Mouse (Mus musculus): ENCODE results near the gene Ptpro. TPM values are rescaled to one million over a fixed set of nuclear protein-coding genes. Genes with fewer than 3 reads are reported as not detected.

Gene Ptpro
- polyA plus RNA-seq (2014; fragmentation: Nextera tagmentation; extraction: Ambion mirVana) = 4.0 and 4.6 TPM in 2 replicates

DNA sequence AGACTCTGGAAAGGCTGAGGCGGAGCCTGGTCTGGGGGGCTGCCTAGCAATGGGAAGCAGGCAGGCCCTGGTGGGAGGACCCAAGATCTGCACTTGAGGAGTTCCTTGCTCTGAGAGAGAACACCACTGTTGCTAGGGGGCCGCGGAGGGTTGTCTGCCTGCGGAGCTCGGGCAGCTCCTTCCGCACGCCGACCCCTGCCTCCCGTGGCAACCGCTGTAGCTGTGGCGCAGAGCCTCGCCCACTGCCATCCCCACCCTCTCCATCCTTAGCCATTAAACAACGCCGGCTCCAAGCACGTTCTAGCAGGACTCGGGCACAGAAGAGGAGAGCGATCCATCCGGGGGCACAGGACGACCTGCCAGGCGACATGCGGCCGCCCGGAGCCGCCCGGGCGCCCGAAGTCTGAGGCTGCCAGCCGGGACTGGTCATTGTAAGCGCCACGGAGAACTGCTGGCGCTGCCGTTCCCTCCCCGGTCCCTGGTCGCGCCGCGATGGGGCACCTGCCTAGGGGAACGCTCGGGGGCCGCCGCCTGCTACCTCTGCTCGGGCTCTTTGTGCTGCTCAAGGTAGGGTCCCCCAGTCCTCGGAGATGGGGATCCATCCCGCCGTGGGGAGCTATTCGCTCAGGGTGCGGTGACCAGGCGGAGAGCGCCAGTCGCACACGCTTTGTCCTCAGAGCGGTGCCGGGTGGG is at the start of gene Ptpro:
TSS of gene Ptpro (plus strand) at position 126 of the 693 bp plus-strand sequence.
- Histone ChIP-seq H3K36me3 (ENCODE audit: control insufficient read depth, insufficient read depth, low read length) (no peaks in the 10 kb centered on the region), H3K9me3 (ENCODE audit: control insufficient read depth, low read depth, low read length) (no peaks in the 10 kb centered on the region), H3K9ac (replicated peaks; ENCODE audit: low read depth, low read length) (no peak within 1 kb of the TSS), H3K4me1 (ENCODE audit: control insufficient read depth, insufficient read depth, low read length) (no peaks in the 10 kb centered on the region), H3K27me3 (ENCODE audit: control insufficient read depth, insufficient read depth, low read length) (peaks cover 10% of the 10 kb centered on the region), H3K4me3 (ENCODE audit: low read depth, low read length) (peak within 1 kb of the TSS; percentile 39), H3K4me2 (replicated peaks; ENCODE audit: low read depth, low read length) (peak within 1 kb of the TSS; percentile 69), H3K27ac (ENCODE audit: low read length) (no peak within 1 kb of the TSS)
- peak; percentile 75; the same call in 1 of the 2 replicates for ATAC-seq (ENCODE audit: insufficient number of reproducible peaks, insufficient read depth, low FRiP score, low read depth)
- under 1% methylated on average over 48 of the region's 53 CpGs for WGBS

DNA sequence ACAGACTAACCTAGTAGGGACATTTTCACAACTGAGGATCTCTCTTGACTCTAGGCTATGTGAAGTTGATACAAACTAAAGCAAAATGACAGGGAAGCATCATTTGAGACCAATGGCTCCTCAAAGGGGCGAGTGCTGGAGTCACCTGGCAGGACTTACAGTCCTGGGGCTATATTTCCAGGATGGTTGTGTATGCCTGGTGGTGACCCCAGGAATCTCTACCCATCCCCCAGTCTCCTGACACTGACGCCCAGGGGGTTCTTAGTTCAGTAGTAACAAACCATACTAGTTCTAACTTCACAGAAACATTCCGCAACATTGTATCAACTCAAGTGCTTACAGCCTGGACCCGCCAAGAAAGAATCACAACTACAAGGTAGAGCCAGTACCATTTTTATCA is 49.5 kb upstream of the Ptpro start:
- Histone ChIP-seq H3K4me2 (replicated peaks; ENCODE audit: low read depth, low read length) (no peak overlapping the region), H3K27me3 (ENCODE audit: control insufficient read depth, insufficient read depth, low read length) (no peaks in the 10 kb centered on the region), H3K27ac (ENCODE audit: low read length) (no peak overlapping the region), H3K4me1 (ENCODE audit: control insufficient read depth, insufficient read depth, low read length) (no peaks in the 10 kb centered on the region), H3K4me3 (ENCODE audit: low read depth, low read length) (no peak overlapping the region), H3K9ac (replicated peaks; ENCODE audit: low read depth, low read length) (no peak overlapping the region), H3K36me3 (ENCODE audit: control insufficient read depth, insufficient read depth, low read length) (no peaks in the 10 kb centered on the region), H3K9me3 (ENCODE audit: control insufficient read depth, low read depth, low read length) (no peaks in the 10 kb centered on the region)
- 92% methylated on average over 4 of the region's 4 CpGs for WGBS
- no peak for ATAC-seq (ENCODE audit: insufficient number of reproducible peaks, insufficient read depth, low FRiP score, low read depth)

DNA sequence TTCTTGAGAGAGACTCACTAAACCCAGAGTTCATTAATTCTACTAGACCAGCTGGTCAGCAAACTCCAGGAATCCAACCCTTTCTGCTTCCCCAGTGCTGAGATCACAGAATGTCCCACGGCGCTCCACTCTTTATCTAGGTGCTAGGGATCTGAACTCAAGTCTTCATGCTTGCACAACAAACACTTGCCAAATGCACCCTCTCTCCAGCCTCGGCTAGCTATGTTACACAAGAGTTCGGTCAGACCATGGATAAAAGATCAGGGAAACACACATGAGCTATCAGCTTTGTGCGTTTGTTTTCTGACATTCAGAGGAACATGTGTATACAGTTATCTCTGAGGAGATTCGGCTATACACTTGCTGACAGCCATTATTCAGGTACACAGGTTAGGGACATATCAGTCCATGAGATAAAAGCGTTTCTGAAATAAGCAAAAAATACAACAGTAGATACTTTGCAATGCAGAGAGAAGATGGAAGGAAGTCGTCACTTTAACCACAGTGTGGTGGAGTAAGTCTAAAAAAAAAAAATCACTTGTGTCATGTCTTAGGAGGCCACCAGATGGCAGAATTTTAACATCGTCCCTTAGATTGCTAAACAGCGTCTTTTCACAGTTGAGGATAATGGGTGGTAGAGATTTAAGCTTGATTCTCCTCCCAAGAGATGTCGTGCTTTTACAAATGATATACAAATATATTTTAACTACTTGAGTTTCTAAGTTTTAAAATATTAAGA is 46.3 kb upstream of the Ptpro start:
- no peak overlapping the region for H3K9ac ChIP-seq (replicated peaks; ENCODE audit: low read depth, low read length)
- no peaks in the 10 kb centered on the region for H3K4me1 ChIP-seq (ENCODE audit: control insufficient read depth, insufficient read depth, low read length)
- H3K27me3 ChIP-seq (ENCODE audit: control insufficient read depth, insufficient read depth, low read length) = no peaks in the 10 kb centered on the region
- no peak overlapping the region for H3K27ac ChIP-seq (ENCODE audit: low read length)
- no peak overlapping the region for H3K4me3 ChIP-seq (ENCODE audit: low read depth, low read length)
- no peaks in the 10 kb centered on the region for H3K9me3 ChIP-seq (ENCODE audit: control insufficient read depth, low read depth, low read length)
- no peak for ATAC-seq (ENCODE audit: insufficient number of reproducible peaks, insufficient read depth, low FRiP score, low read depth)
- H3K36me3 ChIP-seq (ENCODE audit: control insufficient read depth, insufficient read depth, low read length) = no peaks in the 10 kb centered on the region
- H3K4me2 ChIP-seq (replicated peaks; ENCODE audit: low read depth, low read length) = no peak overlapping the region
- WGBS = 54% methylated on average over 11 of the region's 11 CpGs

DNA sequence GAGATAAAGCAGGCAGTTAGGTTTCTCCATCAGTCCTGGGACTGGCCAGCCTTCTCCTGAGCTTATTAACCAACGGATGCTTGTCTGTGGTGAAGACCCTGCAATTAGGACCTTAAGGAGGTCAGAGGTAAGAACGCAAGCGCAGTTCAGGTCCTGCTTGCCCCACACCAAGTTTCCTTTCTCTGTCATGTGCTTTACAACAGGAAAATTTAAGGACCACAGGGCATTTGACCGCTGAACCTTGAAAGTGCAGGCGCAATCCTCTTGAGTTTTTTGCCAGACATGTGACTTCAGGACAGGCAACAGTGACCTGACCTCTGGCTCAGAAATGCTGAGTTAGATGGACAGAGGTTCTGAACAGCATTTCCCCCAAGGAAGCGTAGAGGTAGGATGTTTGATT is 45.0 kb upstream of the Ptpro start:
- Histone ChIP-seq H3K4me1 (ENCODE audit: control insufficient read depth, insufficient read depth, low read length) (no peaks in the 10 kb centered on the region), H3K4me3 (ENCODE audit: low read depth, low read length) (no peak overlapping the region), H3K9ac (replicated peaks; ENCODE audit: low read depth, low read length) (no peak overlapping the region), H3K9me3 (ENCODE audit: control insufficient read depth, low read depth, low read length) (no peaks in the 10 kb centered on the region), H3K27me3 (ENCODE audit: control insufficient read depth, insufficient read depth, low read length) (no peaks in the 10 kb centered on the region), H3K4me2 (replicated peaks; ENCODE audit: low read depth, low read length) (no peak overlapping the region), H3K36me3 (ENCODE audit: control insufficient read depth, insufficient read depth, low read length) (no peaks in the 10 kb centered on the region), H3K27ac (ENCODE audit: low read length) (no peak overlapping the region)
- ATAC-seq (ENCODE audit: insufficient number of reproducible peaks, insufficient read depth, low FRiP score, low read depth) = no peak
- 92% methylated on average over 6 of the region's 6 CpGs for WGBS

DNA sequence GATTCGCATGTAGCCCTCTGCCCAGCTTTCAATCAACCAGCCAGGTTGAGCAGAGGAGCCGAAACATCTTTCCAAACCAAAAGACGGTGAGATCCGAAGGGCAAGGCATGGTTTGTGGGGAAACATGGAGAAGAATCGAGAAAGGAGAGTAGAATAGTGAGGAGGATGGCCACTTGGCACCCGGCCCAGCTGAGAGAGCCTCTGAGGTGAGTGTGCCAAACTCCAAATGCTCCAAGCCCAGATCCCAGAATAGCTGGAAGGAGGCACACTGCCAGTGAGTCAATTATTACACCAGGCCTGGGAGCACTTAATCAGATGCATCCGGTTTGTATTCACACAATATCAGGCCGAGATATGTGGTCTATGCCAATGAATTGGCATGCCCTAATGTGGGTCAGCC is 42.1 kb upstream of the Ptpro start:
- H3K4me3 ChIP-seq (ENCODE audit: low read depth, low read length) = no peak overlapping the region

DNA sequence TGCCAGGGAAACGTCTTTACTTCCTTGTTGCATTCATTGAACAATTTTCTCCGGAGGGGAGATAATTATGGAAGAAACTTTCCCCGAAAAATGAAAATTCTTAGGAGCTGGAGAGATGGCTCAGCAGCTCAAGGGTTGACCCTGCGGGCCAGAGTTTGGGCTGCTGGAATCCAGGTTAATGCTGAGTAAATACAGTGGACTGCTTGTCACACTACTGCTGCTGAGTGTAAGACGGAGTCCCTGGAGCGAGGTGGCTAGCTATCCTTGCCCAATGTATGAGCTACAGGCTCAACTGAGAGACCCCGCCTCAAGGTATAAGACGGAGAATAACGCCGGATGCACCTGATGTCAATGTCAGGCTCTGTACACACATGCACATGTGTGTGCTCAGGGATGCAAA is 41.1 kb upstream of the Ptpro start:
- Histone ChIP-seq H3K27me3 (ENCODE audit: control insufficient read depth, insufficient read depth, low read length) (no peaks in the 10 kb centered on the region), H3K27ac (ENCODE audit: low read length) (no peak overlapping the region), H3K4me1 (ENCODE audit: control insufficient read depth, insufficient read depth, low read length) (no peaks in the 10 kb centered on the region), H3K9ac (replicated peaks; ENCODE audit: low read depth, low read length) (no peak overlapping the region), H3K4me2 (replicated peaks; ENCODE audit: low read depth, low read length) (no peak overlapping the region), H3K36me3 (ENCODE audit: control insufficient read depth, insufficient read depth, low read length) (no peaks in the 10 kb centered on the region), H3K4me3 (ENCODE audit: low read depth, low read length) (no peak overlapping the region), H3K9me3 (ENCODE audit: control insufficient read depth, low read depth, low read length) (no peaks in the 10 kb centered on the region)
- no peak for ATAC-seq (ENCODE audit: insufficient number of reproducible peaks, insufficient read depth, low FRiP score, low read depth)
- WGBS = 85% methylated on average over 10 of the region's 10 CpGs

More for the DNA sequence above, 42.1 kb upstream of the Ptpro start:
- ATAC-seq (ENCODE audit: insufficient number of reproducible peaks, insufficient read depth, low FRiP score, low read depth) = peak; percentile 29; the same call in 1 of the 2 replicates
- 81% methylated on average over 8 of the region's 8 CpGs for WGBS
- H3K4me1 ChIP-seq (ENCODE audit: control insufficient read depth, insufficient read depth, low read length) = no peaks in the 10 kb centered on the region
- no peak overlapping the region for H3K9ac ChIP-seq (replicated peaks; ENCODE audit: low read depth, low read length)
- H3K27ac ChIP-seq (ENCODE audit: low read length) = no peak overlapping the region
- no peaks in the 10 kb centered on the region for H3K27me3 ChIP-seq (ENCODE audit: control insufficient read depth, insufficient read depth, low read length)
- H3K36me3 ChIP-seq (ENCODE audit: control insufficient read depth, insufficient read depth, low read length) = no peaks in the 10 kb centered on the region
- no peaks in the 10 kb centered on the region for H3K9me3 ChIP-seq (ENCODE audit: control insufficient read depth, low read depth, low read length)
- H3K4me2 ChIP-seq (replicated peaks; ENCODE audit: low read depth, low read length) = no peak overlapping the region

DNA sequence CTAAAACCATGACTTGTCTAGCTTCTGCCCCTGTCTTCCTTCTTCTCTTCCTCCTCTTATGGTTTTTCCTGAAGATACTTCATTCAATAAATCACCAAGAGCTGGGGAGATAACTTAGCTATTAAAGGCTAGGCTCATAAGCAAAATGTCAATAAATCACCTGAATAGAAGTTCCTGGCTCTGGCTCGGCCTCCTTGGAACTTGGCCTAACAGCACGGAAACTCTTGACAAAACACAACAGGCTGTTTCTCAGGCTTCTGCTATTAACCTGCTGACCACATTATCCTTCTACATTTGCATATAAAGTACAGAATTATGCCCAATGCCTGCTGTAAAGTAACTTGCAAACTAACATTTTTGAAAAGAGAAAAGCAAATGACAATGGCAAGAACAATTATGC is 40.7 kb upstream of the Ptpro start:
- Histone ChIP-seq H3K4me3 (ENCODE audit: low read depth, low read length) (no peak overlapping the region), H3K9ac (replicated peaks; ENCODE audit: low read depth, low read length) (no peak overlapping the region), H3K9me3 (ENCODE audit: control insufficient read depth, low read depth, low read length) (no peaks in the 10 kb centered on the region), H3K27me3 (ENCODE audit: control insufficient read depth, insufficient read depth, low read length) (no peaks in the 10 kb centered on the region), H3K27ac (ENCODE audit: low read length) (no peak overlapping the region), H3K4me1 (ENCODE audit: control insufficient read depth, insufficient read depth, low read length) (no peaks in the 10 kb centered on the region), H3K36me3 (ENCODE audit: control insufficient read depth, insufficient read depth, low read length) (no peaks in the 10 kb centered on the region), H3K4me2 (replicated peaks; ENCODE audit: low read depth, low read length) (no peak overlapping the region)
- no peak for ATAC-seq (ENCODE audit: insufficient number of reproducible peaks, insufficient read depth, low FRiP score, low read depth)
- WGBS = 30% methylated on average over 2 of the region's 2 CpGs

DNA sequence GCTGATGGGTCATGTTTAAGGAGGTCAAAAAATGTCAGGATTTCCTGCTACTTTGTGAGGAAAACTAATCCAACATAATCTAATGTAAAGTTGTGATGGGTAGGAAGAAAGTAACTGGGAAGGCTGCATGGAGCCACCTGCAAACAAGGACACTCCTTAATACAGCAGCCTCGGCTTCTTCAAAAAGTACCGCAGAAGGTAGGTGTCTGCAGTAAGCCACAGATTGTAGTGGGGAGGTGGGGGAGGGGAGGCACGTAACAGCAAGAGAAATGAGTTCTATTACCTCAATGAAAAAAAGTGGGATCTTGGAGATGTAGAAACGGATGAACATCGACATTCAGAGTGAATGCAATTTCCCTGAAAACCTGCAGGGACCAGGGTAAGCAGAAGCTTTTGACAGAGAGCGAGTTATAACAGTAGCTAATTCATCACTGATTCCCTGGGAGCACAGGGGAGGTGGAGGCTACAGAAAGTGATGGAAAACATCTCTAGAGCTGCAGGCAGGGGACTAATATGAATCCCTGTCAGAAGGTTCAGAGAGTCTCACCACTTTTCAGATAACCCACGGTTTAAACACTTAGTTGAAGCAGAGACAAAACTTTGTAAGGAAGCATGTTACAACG is 34.2 kb upstream of the Ptpro start:
- H3K9ac ChIP-seq (replicated peaks; ENCODE audit: low read depth, low read length) = no peak overlapping the region
- ATAC-seq (ENCODE audit: insufficient number of reproducible peaks, insufficient read depth, low FRiP score, low read depth) = no peak
- WGBS = 63% methylated on average over 8 of the region's 8 CpGs
- no peak overlapping the region for H3K4me2 ChIP-seq (replicated peaks; ENCODE audit: low read depth, low read length)
- H3K27ac ChIP-seq (ENCODE audit: low read length) = no peak overlapping the region
- H3K4me3 ChIP-seq (ENCODE audit: low read depth, low read length) = no peak overlapping the region
- H3K27me3 ChIP-seq (ENCODE audit: control insufficient read depth, insufficient read depth, low read length) = no peaks in the 10 kb centered on the region
- no peaks in the 10 kb centered on the region for H3K36me3 ChIP-seq (ENCODE audit: control insufficient read depth, insufficient read depth, low read length)
- no peaks in the 10 kb centered on the region for H3K9me3 ChIP-seq (ENCODE audit: control insufficient read depth, low read depth, low read length)
- no peaks in the 10 kb centered on the region for H3K4me1 ChIP-seq (ENCODE audit: control insufficient read depth, insufficient read depth, low read length)
